Mouse (Mus musculus) ovary, postnatal 14 days (tissue): ENCODE measurements at regions not wholly inside any gene's neighbourhood (a gene's known extent, or its start where the extent isn't known, plus 50 kb on each side); places are given as distances from the start of the nearest gene placed in this dataset.
A peak's percentile ranks its signal among the peaks of the same experiment; 100 is the strongest.

ENCODE experiments used
- DNase-seq: peaks from one replicate; pipeline ENCODE4 v3.0.0; 2022; ENCODE audit warnings: low spot score

DNA sequence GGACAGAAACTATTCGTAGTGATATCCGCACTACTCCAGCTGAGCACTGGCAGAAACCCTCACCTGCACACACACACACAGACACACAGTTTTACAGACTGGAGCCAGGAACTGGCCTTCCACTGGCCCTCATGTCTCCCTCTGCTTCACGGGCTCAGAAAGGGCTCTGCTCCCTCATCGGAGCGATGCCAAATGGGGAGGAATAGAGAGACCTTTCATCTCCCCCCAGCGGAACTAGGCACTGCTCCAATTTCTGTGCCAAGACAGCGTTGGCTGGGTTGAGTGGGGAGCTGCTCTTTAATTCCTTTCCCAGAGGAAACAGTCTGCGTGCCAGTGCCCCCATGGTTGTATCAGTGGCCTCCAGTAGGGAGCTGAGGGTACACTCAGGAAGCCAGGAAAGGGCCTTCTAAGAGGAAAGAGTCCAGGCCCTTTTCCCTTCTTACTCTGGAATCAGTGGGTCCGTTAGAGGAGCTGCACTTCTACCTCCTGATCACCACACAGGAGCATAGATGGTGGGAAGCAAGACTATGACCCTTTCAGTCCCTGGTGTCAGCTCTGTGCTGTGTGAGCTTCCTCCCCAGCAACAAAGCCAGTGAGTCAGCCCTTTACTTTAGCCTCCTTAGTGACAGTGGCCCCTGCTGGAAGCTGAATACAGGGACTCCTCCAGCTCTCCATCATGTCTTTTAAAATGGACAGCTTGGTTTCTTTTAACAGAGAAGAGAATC is 452.7 kb downstream of the Rps24 start:
- peak; percentile 42 for DNase-seq

DNA sequence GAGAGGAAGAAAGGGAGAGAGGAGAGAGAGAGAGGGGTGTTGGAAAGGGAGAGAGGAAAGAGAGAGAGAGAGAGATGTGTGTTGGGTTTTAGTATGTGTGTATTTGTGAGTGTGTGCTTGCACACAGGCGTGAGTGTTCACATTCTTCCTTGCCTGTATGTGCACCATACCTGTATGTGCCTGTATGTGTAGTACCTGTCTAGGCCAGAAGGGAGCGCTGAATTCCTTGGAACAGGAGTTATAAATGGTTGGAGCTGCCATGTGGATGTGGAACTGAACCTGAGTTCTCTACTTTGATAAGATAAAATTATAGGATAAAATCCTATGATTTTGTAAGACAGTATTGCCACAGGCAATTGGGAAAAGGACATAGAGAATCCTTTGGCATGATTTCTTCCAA is 458.8 kb downstream of the Rps24 start:
- DNase-seq = no peak

DNA sequence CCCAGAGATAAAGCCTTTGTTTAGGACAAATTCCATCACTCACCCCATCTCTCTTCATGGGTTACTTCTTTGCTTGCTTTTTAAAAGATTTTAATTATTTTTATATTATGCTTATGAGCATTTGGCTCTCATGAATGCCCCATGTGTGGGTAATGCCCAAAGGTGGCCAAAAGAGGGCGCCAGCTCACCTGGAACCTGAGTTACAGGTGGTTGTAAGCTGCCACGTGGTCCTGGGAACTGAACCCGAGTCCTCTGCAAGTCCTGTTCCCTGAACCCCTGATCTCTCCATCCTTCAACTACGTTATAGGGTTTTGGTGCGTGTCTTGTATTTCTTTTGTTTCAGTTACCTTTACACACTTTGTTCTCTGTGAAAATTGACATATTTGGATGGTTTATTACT is 460.2 kb downstream of the Rps24 start:
- DNase-seq = no peak

DNA sequence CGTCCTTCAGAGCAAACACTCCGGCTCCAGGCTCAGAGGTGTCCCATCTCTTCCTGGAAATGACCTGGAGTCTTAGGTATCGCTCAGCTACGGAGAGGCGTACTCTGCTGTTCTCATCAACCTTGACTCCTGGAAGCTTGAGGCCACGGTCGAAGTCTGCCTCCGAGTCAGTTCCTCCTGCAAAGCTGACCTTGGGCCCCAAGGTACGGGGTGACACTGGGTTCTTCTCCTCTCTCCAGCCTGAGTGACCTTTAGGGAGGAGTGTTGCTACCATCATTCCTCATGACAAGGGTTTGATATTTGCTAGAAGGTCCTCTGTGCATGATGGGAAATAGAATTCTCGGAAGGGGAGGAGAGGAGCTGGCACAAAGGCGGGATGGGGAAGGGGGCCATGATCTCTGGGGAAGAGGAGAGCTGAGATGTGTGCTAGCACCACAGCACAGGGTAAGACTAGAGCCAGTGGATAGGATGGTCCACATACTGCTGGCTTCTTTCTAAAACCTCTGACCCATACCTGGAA is 469.0 kb downstream of the Rps24 start:
- DNase-seq = no peak

DNA sequence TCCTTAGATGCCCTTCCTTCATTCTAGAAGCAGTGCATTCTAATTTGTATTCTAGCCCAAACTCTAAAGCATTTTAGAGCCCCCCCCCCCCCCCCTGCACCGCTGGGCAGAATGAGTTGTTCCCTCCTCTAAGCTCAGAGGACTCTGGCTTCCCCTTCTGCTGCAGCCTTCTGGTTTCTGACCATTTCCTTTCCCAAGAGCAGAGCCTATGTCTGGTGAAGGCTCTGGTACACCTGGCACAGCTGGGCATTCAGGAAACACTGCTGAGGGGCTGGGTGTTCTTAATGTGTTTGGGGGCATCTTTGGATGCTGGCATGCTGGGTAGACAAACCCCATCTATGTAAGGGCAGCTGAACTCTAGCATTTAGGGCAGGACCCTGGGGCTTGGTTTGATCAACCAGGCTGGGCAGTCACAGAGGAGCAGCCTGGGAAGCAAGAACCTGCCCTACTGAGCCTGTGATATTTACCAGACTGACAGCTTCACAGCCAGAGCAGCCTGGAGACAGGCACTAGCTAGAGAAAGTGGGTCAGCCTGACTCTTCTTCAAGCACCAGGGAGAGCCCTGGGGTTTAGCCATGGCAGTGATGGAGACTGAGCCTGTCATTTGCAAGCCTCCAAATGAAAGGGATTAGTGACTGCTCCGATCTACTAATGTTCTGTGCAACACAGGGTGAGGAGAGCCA is 469.7 kb downstream of the Rps24 start:
- no peak for DNase-seq

DNA sequence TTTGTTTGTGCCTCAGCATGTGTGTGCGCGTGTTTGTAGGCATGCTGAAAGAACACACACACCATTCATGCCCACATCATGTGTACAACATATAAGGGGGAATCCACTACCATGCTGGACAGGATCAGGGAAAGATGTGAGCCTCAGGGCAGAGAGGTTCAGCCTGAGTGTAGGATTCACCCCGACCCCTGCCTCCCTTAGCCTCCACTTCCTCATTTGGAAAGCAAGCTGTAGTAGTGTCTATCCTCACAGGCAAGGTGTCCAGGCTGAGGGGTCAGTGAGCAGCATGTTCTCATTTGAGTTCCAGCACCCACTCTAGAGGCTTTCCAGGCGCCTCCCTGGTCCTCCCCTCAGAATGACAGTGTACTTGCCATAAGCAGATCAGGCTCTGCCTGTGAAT is 470.5 kb downstream of the Rps24 start:
- no peak for DNase-seq

DNA sequence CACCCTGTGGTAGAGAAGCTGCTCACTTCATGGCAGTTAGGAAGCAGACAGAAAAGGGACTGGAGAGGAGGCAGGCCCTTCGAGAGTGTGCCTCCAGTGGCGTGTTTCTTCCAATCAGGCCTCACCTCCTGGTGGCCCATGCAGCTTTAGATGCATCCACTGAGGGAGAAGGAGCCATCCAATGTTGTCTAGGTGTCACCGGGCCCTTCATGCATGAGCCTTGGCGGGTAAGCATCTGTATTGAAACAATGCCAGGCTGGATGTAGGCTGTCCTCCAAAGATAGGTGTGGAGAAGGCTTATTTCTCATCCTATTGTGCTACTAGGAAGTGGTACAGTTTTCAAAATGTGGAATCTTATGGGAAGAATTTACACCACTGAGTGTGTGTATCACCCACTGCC is 471.9 kb downstream of the Rps24 start:
- no peak for DNase-seq

DNA sequence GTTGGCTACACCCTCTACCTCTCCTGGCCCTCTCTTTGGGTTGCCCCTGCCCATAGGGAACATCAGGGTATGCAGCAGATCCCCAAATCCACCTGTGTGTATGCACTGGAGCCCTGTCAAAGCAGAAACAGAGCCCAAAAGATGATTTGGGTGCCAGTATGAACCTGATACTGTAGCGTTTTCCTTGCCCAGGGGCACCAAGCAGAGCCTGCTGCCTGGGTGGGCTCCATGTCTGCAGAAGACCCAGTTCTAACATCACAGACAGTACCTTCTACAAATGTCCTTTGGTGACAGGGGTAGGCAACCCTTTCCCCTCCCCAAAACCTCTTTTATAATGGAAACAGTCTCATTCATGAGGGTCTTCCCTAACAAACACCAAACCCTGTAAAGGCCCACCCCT is 472.5 kb downstream of the Rps24 start:
- no peak for DNase-seq

DNA sequence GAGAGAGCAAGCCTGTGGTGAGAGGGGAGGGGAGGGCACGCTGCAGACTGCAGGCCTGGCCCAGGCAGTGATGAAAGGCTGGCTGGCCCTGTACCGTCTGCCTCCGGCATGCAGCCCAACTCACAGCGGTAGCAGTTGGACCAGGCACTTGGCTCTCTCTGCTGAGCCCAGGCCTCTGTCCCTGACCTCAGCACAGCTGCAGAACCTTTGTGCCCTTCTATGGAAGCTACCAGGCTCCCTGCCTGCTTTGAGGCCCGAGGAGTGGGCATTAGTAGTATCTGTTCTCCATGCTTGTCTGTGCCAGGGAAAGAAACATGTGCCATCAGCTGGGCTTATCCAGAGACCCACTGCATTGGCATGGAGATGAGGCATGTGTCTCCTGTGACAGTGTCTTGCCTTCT is 473.2 kb downstream of the Rps24 start:
- no peak for DNase-seq

DNA sequence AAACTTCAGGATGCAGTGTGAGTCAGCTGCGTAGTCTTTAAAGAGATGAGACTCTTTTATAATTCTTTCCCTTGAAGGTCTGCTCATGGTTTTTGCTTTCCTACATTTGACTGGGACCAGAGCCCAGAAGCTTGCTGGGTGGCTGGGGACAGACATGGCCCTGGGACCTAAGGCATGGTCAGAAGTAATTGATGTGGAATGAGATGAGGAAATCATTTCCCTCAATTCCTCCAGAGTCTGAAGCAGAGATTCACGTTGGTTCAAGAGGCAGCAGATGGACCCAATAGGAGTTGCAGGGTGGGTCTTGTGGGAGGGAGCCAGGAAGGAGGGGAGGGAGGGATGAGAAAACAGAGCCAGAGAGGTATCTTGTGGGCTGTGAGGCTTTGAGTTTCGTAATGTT is 473.9 kb downstream of the Rps24 start:
- no peak for DNase-seq

DNA sequence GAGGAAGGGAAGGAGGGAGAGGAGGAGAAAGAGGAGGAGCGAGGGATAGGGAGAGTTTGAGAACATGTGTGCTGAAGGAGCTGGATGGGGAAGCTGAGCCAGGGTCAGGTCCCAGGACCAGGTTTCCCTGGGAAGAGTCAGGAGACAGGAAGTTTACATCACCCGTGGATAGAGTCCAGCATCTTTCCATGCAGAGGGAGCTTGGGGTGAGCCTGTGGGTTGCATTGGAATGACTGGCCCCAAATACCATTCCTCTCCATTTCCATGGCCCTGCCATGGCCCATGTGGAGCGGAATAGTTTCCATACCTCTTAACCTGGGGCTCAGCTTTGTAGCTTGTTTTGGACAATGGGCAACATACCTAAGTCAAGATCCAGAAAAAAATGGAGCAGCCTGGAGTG is 474.8 kb downstream of the Rps24 start:
- no peak for DNase-seq

DNA sequence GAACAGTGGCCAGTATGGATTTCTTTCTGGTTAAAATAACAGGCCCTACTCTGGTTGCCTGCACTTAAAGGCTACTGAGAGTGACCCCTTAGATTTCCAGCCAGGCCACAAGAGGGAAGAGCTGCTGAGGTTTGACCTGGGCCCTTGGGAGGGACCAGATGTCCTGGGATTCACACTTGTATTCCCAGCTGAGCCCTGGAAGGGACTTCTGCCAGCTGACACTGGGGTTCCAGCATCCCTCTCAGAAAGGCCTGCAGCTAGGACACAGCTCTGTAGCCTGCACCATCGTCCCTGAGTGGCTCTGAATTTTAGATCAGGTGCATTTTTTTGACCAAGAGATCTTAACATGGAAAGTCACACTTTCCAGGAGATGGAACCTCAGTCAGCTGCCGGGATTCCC is 482.7 kb downstream of the Rps24 start:
- DNase-seq = no peak

DNA sequence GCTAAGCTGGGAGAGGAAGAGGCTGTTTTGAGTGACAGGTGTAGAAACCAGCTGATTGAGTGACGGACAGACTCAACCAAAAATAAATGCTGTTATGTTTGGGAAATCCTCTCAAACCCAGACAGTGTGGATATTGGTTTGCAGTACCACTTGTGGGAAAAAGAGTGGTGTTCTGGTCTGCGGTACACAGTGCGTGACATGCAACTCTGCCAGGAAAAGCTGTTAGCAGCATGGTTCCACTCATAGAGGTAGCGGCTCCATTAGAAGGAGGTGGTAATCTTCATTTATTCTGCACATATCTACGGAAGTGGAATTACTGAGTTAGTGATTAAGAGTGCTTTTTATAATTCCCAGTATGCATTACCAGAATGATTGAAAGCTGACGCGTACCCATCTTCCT is 485.4 kb downstream of the Rps24 start:
- no peak for DNase-seq

DNA sequence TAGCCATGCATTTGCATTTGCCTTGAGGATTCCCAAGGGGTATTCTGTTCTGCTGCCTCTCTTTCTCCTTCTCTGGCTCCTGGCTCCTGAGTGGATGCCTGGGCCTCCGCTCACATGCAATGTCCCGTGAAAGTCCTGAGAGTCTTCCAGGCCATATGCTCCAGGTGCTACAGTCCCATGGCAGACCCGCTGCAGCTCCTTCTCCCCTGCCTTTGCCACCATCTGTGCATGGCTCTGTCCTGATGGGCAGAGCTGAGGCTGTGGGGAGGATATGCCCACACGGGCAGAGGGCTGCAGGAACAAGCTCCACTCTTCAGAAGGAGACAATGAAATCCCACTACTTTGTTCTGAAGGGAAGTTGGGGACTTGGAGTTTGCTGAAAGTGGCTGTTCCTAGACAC is 485.9 kb upstream of the Zmiz1 start:
- DNase-seq = no peak

DNA sequence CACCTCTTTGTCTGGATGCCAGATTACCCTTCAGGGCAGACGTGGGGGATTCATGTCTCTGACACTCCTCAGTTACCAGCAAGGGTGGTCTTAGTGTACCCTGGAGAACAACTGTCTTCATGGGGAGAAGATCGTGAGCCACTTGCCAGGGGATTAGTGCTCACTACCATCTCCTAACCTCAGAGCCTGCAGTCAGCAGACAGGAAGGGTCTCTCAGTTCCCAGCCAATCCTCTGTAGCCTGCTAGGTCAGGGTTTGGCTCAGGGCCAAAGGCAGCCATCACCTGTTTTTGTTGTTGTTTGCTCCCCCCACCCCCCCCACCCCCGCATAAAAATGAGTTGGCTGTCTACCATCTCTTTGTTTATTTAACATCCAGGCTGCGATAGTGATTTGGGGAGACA is 485.4 kb upstream of the Zmiz1 start:
- DNase-seq = no peak

DNA sequence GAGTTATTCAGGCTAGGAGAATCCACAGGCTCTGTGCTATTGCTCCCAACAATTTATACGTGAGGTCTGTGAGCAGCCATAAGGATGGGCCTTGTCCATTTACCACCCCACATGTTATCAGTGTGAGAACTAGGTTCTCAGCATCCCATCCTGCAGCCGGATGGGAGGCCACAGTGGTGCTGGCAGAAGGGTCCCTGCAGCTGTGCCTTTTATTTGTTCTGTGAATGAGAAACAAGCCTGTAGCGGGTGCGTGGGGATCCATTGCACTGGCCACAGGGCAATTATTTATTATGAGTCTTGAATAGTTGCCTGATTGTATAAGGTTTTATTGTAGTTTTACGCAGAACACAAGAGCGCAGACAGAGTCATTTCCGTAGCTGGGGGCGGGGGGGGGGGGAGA is 476.5 kb upstream of the Zmiz1 start:
- DNase-seq = no peak

DNA sequence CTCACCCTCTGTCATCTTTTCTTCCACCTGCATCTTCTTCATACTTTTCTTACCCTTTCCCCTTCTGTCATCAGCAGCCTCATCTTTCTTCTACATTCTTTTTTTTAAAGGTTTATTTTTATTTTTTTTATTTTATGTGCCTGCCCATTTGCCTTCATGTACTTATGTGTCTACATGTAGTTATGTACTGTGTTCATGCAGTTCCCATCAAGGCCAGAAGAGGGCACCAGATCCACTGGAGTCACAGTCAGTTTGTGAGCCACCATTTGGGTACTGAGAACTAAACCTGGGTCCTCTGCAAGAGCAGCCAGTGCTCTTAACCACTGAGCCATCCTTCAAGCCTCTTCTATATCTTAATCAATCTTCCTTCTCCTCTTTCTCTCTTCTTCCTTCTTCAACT is 475.7 kb upstream of the Zmiz1 start:
- DNase-seq = no peak

DNA sequence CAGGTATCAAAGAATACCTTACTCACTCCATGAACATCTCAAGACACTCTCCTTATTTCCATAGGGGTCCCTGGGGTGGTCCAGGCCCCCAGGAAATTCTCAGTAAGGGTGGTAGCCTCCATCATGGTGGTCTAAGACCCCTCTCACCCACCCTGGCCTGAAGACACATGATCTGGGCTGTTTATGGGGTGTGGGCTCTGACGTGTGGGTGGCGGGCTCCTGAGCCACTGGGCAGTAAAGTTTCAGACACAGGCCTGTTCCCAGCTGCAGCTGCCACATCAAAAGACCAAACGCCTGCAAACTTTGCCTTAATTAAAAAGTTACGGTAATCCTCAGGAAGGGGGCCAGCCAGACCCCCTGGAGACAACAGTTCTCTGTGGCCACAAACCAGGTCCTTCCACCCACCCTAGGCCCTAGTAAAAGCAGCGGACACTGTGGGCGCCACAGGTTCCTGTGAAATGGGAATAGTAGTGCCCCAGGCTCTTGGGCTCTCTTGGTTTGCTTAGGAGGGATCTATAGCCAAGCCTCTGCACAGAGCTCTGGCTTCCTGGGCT is 473.1 kb upstream of the Zmiz1 start:
- no peak for DNase-seq

DNA sequence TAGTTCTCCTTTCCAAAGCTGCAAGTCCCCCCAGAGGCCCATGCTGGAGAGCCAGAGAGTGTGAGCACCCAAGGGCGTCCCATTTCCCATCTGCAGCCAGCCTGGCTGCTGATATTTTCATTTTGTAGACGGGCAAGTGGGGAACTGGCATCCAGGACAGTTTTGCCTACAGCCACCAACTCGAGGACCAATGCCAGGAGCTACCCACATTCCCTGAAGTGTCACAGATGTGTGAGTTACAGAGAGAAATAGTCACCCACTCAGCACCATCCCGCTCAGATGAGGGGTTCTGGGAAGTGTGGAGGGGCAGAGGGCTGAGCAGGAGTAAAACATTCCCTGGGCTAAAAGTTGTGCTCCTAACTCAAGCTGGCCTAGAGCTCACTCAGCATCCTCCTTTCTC is 472.6 kb upstream of the Zmiz1 start:
- DNase-seq = no peak

DNA sequence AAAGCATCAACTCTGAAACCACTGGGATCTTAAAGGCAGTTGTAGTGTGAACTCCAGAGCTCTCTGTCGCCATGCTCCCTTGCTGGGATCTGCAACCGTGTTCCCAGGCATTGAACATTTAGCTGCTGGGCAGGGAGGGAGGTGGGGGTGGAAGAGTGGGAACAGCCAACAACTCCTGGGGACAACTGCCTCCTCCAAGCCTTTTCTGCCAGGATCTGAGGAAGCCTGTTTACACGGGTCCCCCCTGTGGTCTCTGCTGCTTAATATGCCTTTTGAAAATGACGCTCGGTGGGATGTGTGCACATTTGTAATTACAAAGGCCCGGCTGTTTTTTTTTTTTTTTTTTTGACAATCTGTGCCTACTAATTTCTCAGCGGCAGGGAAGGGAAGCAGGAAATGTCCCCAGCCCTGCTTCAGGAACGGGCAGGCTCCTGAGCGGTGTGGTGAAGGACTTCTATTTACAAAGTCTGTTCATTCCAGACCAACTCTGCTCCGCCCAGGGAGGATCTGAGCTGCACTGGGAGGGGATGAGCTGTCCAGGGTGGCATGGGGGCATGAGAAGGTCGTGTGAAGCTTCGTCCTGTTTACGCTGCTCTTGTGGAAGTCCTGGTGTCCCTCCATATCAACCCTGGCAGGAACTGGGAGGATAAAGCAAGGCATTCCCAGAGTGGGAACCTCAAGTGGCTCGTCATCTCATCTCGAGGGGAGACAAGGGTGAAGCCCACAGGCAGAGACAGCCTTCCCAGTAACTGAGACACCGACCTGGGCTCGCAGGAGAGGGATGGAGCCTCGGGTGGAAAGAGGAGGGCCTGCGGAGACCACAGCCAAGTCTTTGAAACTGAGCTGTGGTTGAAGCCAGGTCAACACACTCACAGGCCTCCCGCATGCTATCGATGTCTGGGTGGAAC is 465.0 kb upstream of the Zmiz1 start:
- no peak for DNase-seq

DNA sequence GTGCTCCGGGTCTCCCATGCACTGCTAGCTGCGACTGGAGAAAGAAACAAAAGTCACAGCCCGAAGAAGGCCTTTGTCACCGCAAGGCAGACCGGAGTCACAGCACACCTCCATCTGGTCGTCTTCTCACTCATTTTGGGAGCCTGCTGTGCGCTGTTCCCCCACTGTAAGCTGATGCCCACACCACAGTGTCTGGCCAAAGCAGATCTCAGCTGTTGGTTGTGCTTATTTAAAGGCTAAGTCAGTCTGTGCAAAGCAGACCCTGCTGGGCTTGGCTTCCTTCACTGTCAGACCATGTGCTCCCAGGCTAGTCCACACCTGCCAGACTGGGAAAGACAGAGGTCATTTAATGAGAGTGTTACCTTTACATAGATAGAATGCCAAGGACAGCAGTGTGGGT is 463.8 kb upstream of the Zmiz1 start:
- no peak for DNase-seq

DNA sequence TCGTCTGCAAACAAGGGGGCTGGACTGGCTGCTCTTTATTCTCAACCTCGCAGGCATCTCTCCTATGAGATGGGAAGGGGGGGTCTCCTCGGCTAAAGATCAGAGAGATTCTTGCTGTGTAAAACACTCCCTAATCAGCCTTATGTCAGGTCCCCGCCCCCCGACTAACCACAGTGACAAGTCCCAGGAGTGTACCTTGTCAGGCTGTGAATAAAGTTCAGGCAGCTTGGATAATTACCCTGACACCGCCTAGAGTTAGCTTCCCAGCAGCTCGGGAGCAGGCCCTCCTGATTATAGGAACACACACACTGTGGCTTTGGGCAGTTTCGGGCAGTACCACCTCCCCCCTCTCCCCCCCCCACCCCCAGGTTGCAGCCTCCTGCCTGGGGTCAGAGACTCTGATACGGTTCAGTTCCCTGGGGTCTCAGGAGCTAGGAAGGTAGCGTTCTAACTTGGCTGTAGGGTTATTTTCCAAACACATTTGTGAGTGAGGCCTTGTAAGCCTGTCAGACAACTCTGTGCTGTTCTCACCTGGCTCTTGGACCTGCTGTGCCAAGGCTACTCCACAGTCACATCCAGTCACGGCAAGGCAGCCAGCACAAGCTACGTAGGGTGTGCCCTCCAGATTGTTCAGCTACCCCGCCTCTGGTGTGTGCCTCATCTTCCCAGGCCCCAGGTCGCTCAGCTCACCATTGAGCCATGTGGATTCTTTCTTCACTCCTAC is 461.0 kb upstream of the Zmiz1 start:
- no peak for DNase-seq
